Mouse (Mus musculus) urinary bladder, postnatal 25 days (tissue): ENCODE data around the gene Cadm1.

Experiments used
- DNase-seq: peaks from one replicate; pipeline ENCODE4 v3.0.0; 2022; ENCODE audit warnings: low spot score

The Cadm1 gene

GRCm38 (mm10) chr9:47739276-47739675 is 209.3 kb downstream of the Cadm1 start:
- no peak for DNase-seq

GRCm38 (mm10) chr9:47741751-47742150 is 211.8 kb downstream of the Cadm1 start:
- DNase-seq: no peak

GRCm38 (mm10) chr9:47744916-47745315 is 214.9 kb downstream of the Cadm1 start:
- DNase-seq: no peak

DNA sequence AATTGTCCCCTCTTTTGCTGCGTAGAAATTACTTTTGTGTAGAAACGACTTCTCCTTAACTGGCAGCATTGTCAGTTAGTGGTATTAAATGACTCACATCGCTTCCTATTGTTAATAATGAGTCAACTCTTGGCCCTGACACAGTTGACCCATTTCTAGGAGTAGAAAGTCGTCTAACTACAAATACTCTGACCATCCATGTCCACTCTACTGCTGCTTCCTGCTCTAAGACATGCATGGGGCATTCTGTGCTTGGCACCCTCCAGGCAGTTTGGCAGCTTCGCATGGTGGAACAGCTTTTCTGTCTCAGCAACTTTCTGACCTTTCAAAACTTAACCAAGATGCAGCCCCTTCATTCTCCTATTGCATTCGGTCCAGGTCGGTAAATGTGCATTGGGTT is 215.7 kb downstream of the Cadm1 start:
- no peak for DNase-seq

- DNase-seq: no peak
Measured at GRCm38 (mm10) chr9:47749160-47749559, 219.2 kb downstream of the Cadm1 start.

- DNase-seq: no peak
Measured at GRCm38 (mm10) chr9:47752516-47752915, 222.5 kb downstream of the Cadm1 start.

DNA sequence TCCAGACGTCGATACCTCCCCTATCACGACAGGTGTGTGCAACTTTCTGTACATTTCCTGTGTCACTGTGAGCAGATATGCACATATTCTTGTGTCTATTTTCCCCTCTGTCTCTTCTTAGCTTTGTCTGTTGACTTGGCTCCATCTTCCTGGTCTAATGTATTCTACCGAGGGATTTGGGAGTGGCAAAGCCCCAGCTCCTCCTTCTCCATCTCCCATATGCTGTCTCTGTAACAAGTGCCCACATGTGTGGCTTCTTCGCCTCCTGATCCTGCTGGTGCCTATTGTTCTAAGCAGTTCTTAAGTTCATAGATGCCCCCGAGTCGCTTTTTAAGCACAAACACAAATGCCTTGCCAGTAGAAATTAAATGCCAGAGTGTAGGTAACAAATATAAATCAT is 223.2 kb downstream of the Cadm1 start:
- DNase-seq: no peak

DNA sequence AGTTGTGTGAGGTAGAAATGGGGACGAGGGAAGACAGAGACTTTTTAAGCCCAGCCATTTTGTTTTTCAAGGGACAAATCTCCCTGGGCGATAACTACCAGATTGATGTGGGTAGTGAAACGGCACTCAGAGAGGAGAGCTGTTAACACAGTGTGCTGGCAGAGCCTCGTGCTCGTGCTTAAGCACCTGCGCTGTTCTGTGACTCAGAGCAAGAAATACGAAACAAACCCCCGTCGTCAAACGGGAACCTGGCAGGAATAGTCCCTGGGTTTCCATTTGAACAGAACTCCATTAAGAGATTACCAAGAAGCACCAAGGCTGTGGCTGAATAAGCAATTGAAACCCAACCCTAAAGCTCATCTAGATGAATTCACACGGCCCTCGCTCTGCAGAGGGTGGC is 225.1 kb downstream of the Cadm1 start:
- DNase-seq: no peak

GRCm38 (mm10) chr9:47757798-47758197 is 227.8 kb downstream of the Cadm1 start:
- no peak for DNase-seq

GRCm38 (mm10) chr9:47758320-47758719 is 228.3 kb downstream of the Cadm1 start:
- no peak for DNase-seq

GRCm38 (mm10) chr9:47759807-47760206 is 229.8 kb downstream of the Cadm1 start:
- no peak for DNase-seq

DNA sequence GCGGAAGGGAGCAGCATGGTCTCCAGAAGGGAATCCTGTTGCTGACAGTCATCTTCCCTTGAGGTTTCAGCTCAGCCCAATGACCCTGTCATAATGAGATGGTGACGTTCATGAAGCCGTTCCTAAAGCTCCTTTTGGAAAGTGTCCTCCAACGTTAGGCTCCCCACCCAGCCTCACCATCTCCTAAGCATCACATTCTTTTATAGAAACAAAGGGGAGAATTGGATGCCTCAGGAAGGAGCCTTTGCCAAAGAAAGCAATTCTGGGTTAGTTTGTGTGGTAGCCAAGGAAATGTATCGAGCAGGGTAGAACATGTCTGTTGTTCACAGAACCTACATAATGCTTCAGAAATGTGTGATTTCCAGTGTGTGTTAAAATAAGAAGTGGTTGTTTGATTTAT is 231.6 kb downstream of the Cadm1 start:
- DNase-seq: no peak

GRCm38 (mm10) chr9:47762913-47763312 is 232.9 kb downstream of the Cadm1 start:
- no peak for DNase-seq

DNA sequence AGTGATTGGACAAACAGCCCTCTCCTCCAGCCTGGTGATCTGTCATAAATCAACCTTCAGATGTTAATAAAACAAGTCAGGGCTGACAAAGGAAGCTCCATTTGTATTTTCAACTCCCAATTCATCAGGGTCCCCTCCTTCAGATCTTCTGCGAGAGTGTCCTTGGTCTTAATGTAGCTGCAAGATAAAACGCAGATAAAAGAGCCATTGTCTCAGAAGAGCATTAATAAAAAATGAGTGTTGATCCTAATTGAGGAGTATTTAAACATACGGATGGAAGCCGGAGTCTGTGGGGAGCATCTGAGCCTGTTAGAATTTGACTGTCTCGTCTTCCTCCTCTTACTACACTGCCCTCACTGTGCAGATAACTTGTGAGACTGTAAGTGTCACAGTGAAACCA is 234.9 kb downstream of the Cadm1 start:
- DNase-seq: no peak

- DNase-seq: no peak
Measured at GRCm38 (mm10) chr9:47765323-47765722, 235.3 kb downstream of the Cadm1 start.

DNA sequence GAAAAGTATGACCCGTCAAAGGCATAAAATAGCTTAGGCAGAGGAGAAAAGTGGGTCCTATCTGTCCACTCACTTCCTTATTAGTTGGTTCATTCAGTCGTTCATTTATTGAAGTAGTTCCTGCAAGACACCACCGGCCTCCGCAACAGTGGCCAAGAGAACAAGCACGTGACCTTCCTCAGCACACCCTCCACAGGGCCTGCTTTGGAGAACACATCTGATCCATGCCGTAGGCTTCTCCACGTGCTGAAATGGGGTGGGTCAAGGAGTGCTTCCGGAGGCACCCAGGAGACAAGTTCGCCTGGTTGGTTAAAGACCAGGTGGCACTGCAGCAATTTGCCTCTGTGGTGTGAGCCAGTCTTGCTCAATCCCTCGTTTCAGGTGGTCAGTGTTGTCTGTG is 236.4 kb downstream of the Cadm1 start:
- DNase-seq: no peak

- no peak for DNase-seq
Measured at GRCm38 (mm10) chr9:47770836-47771235, 240.9 kb downstream of the Cadm1 start.

- DNase-seq: no peak
Measured at GRCm38 (mm10) chr9:47771953-47772352, 242.0 kb downstream of the Cadm1 start.

- DNase-seq: no peak
Measured at GRCm38 (mm10) chr9:47772750-47773149, 242.8 kb downstream of the Cadm1 start.

GRCm38 (mm10) chr9:47776941-47777919 is 247.3 kb downstream of the Cadm1 start:
- DNase-seq: no peak

DNA sequence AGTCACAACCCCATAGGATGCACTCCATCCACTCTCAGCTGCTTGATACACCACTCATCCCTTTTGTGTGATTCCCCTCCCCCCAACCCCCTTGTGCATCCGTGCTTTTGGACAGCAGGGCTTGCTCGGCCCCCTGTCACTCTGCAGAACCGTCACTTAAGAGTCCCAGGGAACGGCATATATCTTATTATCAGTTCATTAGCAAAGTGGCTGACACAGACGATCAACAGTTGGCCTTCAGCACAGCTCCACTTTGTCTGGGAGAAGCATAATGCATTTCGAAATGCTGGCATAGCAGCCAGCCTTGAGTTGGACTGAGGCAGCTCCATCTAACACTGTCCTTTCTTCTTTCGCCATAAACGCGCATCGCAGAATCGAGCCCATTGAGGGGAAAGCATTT is 248.5 kb downstream of the Cadm1 start:
- DNase-seq: no peak

GRCm38 (mm10) chr9:47779291-47779690 is 249.3 kb downstream of the Cadm1 start:
- no peak for DNase-seq

- no peak for DNase-seq
Measured at GRCm38 (mm10) chr9:47786642-47787041, 256.7 kb downstream of the Cadm1 start.

DNA sequence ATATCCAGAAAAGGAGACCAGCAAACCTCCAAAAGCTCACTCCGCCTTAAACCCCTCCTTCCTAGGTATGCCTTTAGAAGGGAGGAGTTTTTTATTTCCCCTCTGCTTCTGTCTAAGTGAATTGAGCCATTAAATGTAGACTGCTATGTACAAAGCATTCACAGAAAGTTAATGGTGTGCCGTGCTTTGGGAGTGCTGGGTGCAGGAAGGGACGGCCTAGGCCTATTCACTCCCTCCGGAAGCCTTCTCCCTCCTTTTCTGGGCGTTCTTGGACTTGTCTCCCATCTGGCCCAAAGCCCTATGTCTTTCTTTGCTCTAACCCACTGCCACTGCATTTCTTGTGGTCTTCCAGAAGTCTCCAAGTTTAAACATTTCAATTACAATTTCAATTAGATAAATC is 268.5 kb downstream of the Cadm1 start:
- no peak for DNase-seq
